Comparison of ENCODE assay signal across 10 mouse cellular contexts in genomic region chr3:122704209-122704608, GRCm38 (mm10). TPM values are rescaled to one million over a fixed set of nuclear protein-coding genes. Genes with fewer than 3 reads are reported as not detected.
DNase-seq lines count a peak whose midpoint lies in the region; ATAC-seq and TF ChIP-seq lines count a peak whose summit lies in the region.
"Had no signal": no experiment of that assay in that cellular context is flagged by ENCODE, and none has a peak within 500 bp of the region (broad histone marks: within the 10 kb centered on the region; RNA-seq: fewer than 3 reads in every experiment).

No protein-coding gene starts in this region.

- no peak overlapping the region for H3K4me2 ChIP-seq in intestine, embryonic 14.5 days (ENCODE audit: low read length)
- no peak overlapping the region for H3K4me2 ChIP-seq in intestine, postnatal 0 days (replicated peaks; ENCODE audit: low read depth)
- no peak overlapping the region for H3K4me2 ChIP-seq in liver, embryonic 11.5 days
- H3K4me2 ChIP-seq: limb, embryonic 12.5 days had no signal

- H3K4me3 ChIP-seq in intestine, embryonic 14.5 days (ENCODE audit: low read depth, low read length), result no peak overlapping the region
- H3K4me3 ChIP-seq in intestine, postnatal 0 days (ENCODE audit: low read depth, low read length), result no peak overlapping the region
- no peak overlapping the region for H3K4me3 ChIP-seq in liver, embryonic 11.5 days (ENCODE audit: low read depth, low read length)
- H3K4me3 ChIP-seq: limb, embryonic 12.5 days had no signal

- no peak for TF ChIP-seq CTCF in intestine, postnatal 0 days (IDR thresholded peaks at IDR 0.05; ENCODE audit: low read depth)

- H3K4me1 ChIP-seq in intestine, embryonic 14.5 days (replicated peaks; ENCODE audit: control insufficient read depth, insufficient read depth, low read length), result peaks cover 11% of the 10 kb centered on the region; the same call in 1 of the 2 replicates
- no peaks in the 10 kb centered on the region; the same call in 1 of the 2 replicates for H3K4me1 ChIP-seq in intestine, postnatal 0 days (replicated peaks; ENCODE audit: control insufficient read depth, insufficient read depth, low read length)
- no peaks in the 10 kb centered on the region for H3K4me1 ChIP-seq in liver, embryonic 11.5 days (replicated peaks; ENCODE audit: control insufficient read depth, insufficient read depth, low read length)
- H3K4me1 ChIP-seq: limb, embryonic 12.5 days had no signal

- H3K27me3 ChIP-seq in intestine, embryonic 14.5 days (replicated peaks; ENCODE audit: control insufficient read depth, insufficient read depth, low read length), result no peaks in the 10 kb centered on the region
- H3K27me3 ChIP-seq in intestine, postnatal 0 days (replicated peaks; ENCODE audit: control insufficient read depth, insufficient read depth, low read length), result no peaks in the 10 kb centered on the region
- no peaks in the 10 kb centered on the region for H3K27me3 ChIP-seq in liver, embryonic 11.5 days (replicated peaks; ENCODE audit: control insufficient read depth, insufficient read depth, low read length)
- H3K27me3 ChIP-seq: limb, embryonic 12.5 days had no signal

- H3K9me3 ChIP-seq in intestine, embryonic 14.5 days (ENCODE audit: control insufficient read depth, low read length), result no peaks in the 10 kb centered on the region
- H3K9me3 ChIP-seq in intestine, postnatal 0 days (ENCODE audit: control insufficient read depth), result no peaks in the 10 kb centered on the region
- H3K9me3 ChIP-seq in liver, embryonic 11.5 days (ENCODE audit: control insufficient read depth, low read length), result no peaks in the 10 kb centered on the region
- H3K9me3 ChIP-seq: limb, embryonic 12.5 days had no signal

- H3K36me3 ChIP-seq in intestine, embryonic 14.5 days (ENCODE audit: control insufficient read depth, insufficient read depth, low read length), result no peaks in the 10 kb centered on the region
- no peaks in the 10 kb centered on the region for H3K36me3 ChIP-seq in intestine, postnatal 0 days (ENCODE audit: control insufficient read depth, insufficient read depth)
- no peaks in the 10 kb centered on the region for H3K36me3 ChIP-seq in liver, embryonic 11.5 days (ENCODE audit: control insufficient read depth, insufficient read depth, low read length)
- H3K36me3 ChIP-seq: limb, embryonic 12.5 days had no signal

- peak; percentile 36; the same call in 1 of the 2 replicates for ATAC-seq in intestine, embryonic 14.5 days (replicated peaks; ENCODE audit: low FRiP score, low TSS enrichment, low read depth)
- ATAC-seq in intestine, postnatal 0 days, result no peak
- peak; percentile 73 for ATAC-seq in liver, embryonic 11.5 days (replicated peaks; ENCODE audit: low FRiP score)
- peak; percentile 96 for ATAC-seq in megakaryocyte-erythroid progenitor cell, adult 5-6 weeks (replicated peaks; ENCODE audit: low FRiP score, low TSS enrichment, poor library complexity, severe bottlenecking)
- ATAC-seq: Patski had no signal

- peak; percentile 58 for DNase-seq in intestine, embryonic 14.5 days (ENCODE audit: low spot score)
- peak; percentile 16 for DNase-seq in c-Kit-positive CD71-negative TER-119-negative erythroid progenitor cells, embryonic 14.5 days (ENCODE audit: low read depth)
- DNase-seq in liver, embryonic 11.5 days (ENCODE audit: low spot score), result no peak
- no peak for DNase-seq in cerebellum, postnatal 25 days
- DNase-seq in thymus, postnatal 36 days, result no peak
- DNase-seq in adrenal gland, postnatal 14 days, result no peak

- H3K27ac ChIP-seq in intestine, embryonic 14.5 days (ENCODE audit: low read depth), result peak overlapping the region; percentile 60
- H3K27ac ChIP-seq in intestine, postnatal 0 days (ENCODE audit: low read depth, low read length), result no peak overlapping the region
- no peak overlapping the region for H3K27ac ChIP-seq in liver, embryonic 11.5 days (ENCODE audit: low read depth, low read length)
- H3K27ac ChIP-seq: limb, embryonic 12.5 days had no signal

- 17% methylated on average over 6 of the region's 6 CpGs for WGBS in intestine, embryonic 14.5 days
- WGBS in intestine, postnatal 0 days, result 41% methylated on average over 6 of the region's 6 CpGs
- WGBS in liver, embryonic 11.5 days, result 16% methylated on average over 6 of the region's 6 CpGs

- no peak overlapping the region for H3K9ac ChIP-seq in intestine, embryonic 14.5 days (ENCODE audit: low read length)
- no peak overlapping the region for H3K9ac ChIP-seq in intestine, postnatal 0 days (ENCODE audit: low read depth, low read length)
- no peak overlapping the region for H3K9ac ChIP-seq in liver, embryonic 11.5 days (ENCODE audit: low read depth, low read length)
- H3K9ac ChIP-seq: limb, embryonic 12.5 days had no signal

RNA-seq across cellular contexts. Expression of gene Pde5a, which starts 24.5 kb away (rescaled TPM):
- 31.6 and 33.8 TPM in 2 replicates for polyA plus RNA-seq in intestine, embryonic 14.5 days (2014; fragmentation: Nextera tagmentation; extraction: Ambion mirVana)
- polyA plus RNA-seq in intestine, postnatal 0 days (2015; fragmentation: Nextera tagmentation; extraction: Ambion mirVana), result 9.0 and 9.1 TPM in 2 replicates
- polyA plus RNA-seq in liver, embryonic 11.5 days (2014; fragmentation: Nextera tagmentation; extraction: Ambion mirVana), result 4.5 and 4.9 TPM in 2 replicates
- total RNA-seq in megakaryocyte-erythroid progenitor cell, adult 5-6 weeks (2014; fragmentation: Nextera tagmentation), result 4.5 and 8.2 TPM in 2 replicates
- 3.4 and 7.8 TPM in 2 replicates for total RNA-seq in megakaryocyte-erythroid progenitor cell, adult 5-6 weeks (2017)
- total RNA-seq in adrenal gland, postnatal 14 days (2021), result 27.9 and 31.4 TPM in 2 replicates

Comparison
In these comparisons a context has a peak if more than half of its experiments do, and no peak if none do; other contexts are left out.
1. DNase-seq: peak in intestine, embryonic 14.5 days (single experiment) and c-Kit-positive CD71-negative TER-119-negative erythroid progenitor cells, embryonic 14.5 days (single experiment); none in liver, embryonic 11.5 days (single experiment), cerebellum, postnatal 25 days (0 of 2), thymus, postnatal 36 days (0 of 2) and adrenal gland, postnatal 14 days (single experiment).